In genomic region chr6:41187966-41188365, GRCm38 (mm10) we compare ENCODE assay signal across 17 mouse cellular contexts.
A peak's percentile ranks its signal among the peaks of the same experiment; 100 is the strongest.
DNase-seq lines count a peak whose midpoint lies in the region; ATAC-seq and TF ChIP-seq lines count a peak whose summit lies in the region.
"Had no signal": no experiment of that assay in that cellular context is flagged by ENCODE, and none has a peak within 500 bp of the region (broad histone marks: within the 10 kb centered on the region; RNA-seq: fewer than 3 reads in every experiment).

No protein-coding gene starts in this region.

- no peaks in the 10 kb centered on the region for H3K36me3 ChIP-seq in hindbrain, embryonic 13.5 days
- H3K36me3 ChIP-seq: heart, embryonic 15.5 days; limb, embryonic 12.5 days; neural tube, embryonic 15.5 days had no signal

- peak; percentile 42 for TF ChIP-seq CTCF in layer of hippocampus, adult 2 months (conservative IDR thresholded peaks at IDR 0.05)

- ATAC-seq in megakaryocyte-erythroid progenitor cell, adult 5-6 weeks (replicated peaks; ENCODE audit: low FRiP score, low TSS enrichment, poor library complexity, severe bottlenecking), result peak; percentile 50
- ATAC-seq in hindbrain, embryonic 13.5 days (ENCODE audit: low FRiP score), result no peak
- ATAC-seq: hindbrain, embryonic 16.5 days; midbrain, embryonic 16.5 days had no signal

- 74% methylated on average over 1 of the region's 1 CpGs for WGBS in hindbrain, embryonic 13.5 days

- H3K9me3 ChIP-seq in hindbrain, embryonic 13.5 days, result no peaks in the 10 kb centered on the region
- H3K9me3 ChIP-seq: heart, embryonic 15.5 days; limb, embryonic 12.5 days; neural tube, embryonic 15.5 days had no signal

- no peak overlapping the region for H3K9ac ChIP-seq in hindbrain, embryonic 13.5 days
- H3K9ac ChIP-seq: heart, embryonic 15.5 days; limb, embryonic 12.5 days; neural tube, embryonic 15.5 days had no signal

- no peaks in the 10 kb centered on the region for H3K27me3 ChIP-seq in hindbrain, embryonic 13.5 days
- H3K27me3 ChIP-seq: heart, embryonic 15.5 days; limb, embryonic 12.5 days; neural tube, embryonic 15.5 days had no signal

- no peak overlapping the region for H3K4me2 ChIP-seq in hindbrain, embryonic 13.5 days
- H3K4me2 ChIP-seq: heart, embryonic 15.5 days; limb, embryonic 12.5 days; neural tube, embryonic 15.5 days had no signal

- DNase-seq in layer of hippocampus, adult 2 months (ENCODE audit: low spot score in 2 of 2), result no peak
- DNase-seq in layer of hippocampus, postnatal 14 days (ENCODE audit: low spot score in 2 of 2), result no peak
- DNase-seq in T-cell, adult 2 months (ENCODE audit: low spot score), result peak; percentile 28
- DNase-seq in thymus, postnatal 4 days, result peak; percentile 77
- DNase-seq in adrenal gland, postnatal 36 days, result no peak
- DNase-seq: adrenal gland, adult 8-10 months; cerebellum, postnatal 14 days; kidney, postnatal 25 days; lung, adult 18-20 months; lung, postnatal 4 days had no signal

- no peaks in the 10 kb centered on the region for H3K4me1 ChIP-seq in hindbrain, embryonic 13.5 days (replicated peaks)
- H3K4me1 ChIP-seq: heart, embryonic 15.5 days; limb, embryonic 12.5 days; neural tube, embryonic 15.5 days had no signal

- H3K4me3 ChIP-seq in layer of hippocampus, adult 2 months, result no peak overlapping the region
- no peak overlapping the region for H3K4me3 ChIP-seq in hindbrain, embryonic 13.5 days
- H3K4me3 ChIP-seq: heart, embryonic 15.5 days; limb, embryonic 12.5 days; neural tube, embryonic 15.5 days had no signal

- H3K27ac ChIP-seq in layer of hippocampus, adult 2 months, result no peak overlapping the region
- H3K27ac ChIP-seq in hindbrain, embryonic 13.5 days, result no peak overlapping the region
- H3K27ac ChIP-seq: heart, embryonic 15.5 days; limb, embryonic 12.5 days; neural tube, embryonic 15.5 days had no signal

Comparison
In these comparisons a context has a peak if more than half of its experiments do, and no peak if none do; other contexts are left out.
1. DNase-seq: peak in T-cell, adult 2 months (single experiment) and thymus, postnatal 4 days (single experiment); none in layer of hippocampus, adult 2 months (0 of 2), layer of hippocampus, postnatal 14 days (0 of 2) and adrenal gland, postnatal 36 days (0 of 2).